Mouse (Mus musculus) E14TG2a.4 (cell line): ENCODE data around the gene Kif28.

ENCODE experiments used
- CTCF ChIP-seq: conservative IDR thresholded peaks from 2 replicates; pipeline ENCODE4 v1.5.1; 2014; ENCODE audit warnings: low read length
- POU5F1 ChIP-seq: IDR thresholded peaks from 2 replicates; pipeline ENCODE4 v1.6.1; 2014; ENCODE audit warnings: low read length, borderline replicate concordance

DNA sequence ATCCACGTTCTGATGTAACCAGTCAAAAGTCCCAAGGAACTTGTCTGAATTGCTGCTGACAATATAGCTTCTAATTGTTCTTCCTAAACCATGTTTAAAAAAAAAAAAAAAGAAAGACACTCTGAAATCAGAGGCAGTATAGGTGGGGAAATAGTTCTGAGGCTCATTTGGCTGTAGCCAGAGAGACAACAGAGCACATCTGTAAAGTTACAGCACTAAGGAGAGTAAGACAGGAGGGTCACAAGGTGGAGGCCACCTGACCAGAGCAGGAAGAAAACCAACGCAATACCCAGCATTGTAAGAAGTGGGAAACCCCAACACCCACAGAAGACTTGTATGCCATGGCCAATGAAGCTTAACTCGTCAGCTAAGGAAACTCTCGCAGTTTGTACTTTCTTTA lies 39.0 kb upstream of the Kif28 start:
- TF ChIP-seq CTCF, result no peak
- no peak for TF ChIP-seq POU5F1
